Mouse (Mus musculus) cerebellum, adult 9-10 months (tissue): Measurements from ENCODE around the gene Dpep2nb.

Experiments
- DNase-seq: peaks from one replicate; pipeline ENCODE4 v3.0.0; 2022

Gene Dpep2nb

DNA sequence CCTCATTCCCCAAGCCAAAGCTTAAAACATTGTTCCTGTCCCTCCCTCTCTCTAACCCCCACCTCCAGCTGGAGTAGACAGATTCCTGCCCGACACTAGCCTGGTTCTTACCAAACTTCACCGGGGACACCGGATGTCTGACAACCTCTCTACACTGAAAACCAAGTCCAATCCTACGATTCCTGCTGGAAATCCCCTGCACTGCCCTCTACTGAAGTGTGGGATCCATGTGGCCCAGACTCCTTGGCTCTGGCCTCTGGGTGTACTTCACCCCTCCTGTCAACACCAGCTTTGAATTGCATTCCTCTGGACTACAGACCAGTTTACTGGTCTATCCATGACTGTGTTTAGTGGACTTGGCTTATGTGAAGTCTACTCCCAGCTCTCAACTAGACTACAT, 49.2 kb downstream of the Dpep2nb start:
- DNase-seq, result no peak

- no peak for DNase-seq
These were observed 54.6 kb downstream of the Dpep2nb start for GRCm38 (mm10) chr8:105951057-105951659.

DNA sequence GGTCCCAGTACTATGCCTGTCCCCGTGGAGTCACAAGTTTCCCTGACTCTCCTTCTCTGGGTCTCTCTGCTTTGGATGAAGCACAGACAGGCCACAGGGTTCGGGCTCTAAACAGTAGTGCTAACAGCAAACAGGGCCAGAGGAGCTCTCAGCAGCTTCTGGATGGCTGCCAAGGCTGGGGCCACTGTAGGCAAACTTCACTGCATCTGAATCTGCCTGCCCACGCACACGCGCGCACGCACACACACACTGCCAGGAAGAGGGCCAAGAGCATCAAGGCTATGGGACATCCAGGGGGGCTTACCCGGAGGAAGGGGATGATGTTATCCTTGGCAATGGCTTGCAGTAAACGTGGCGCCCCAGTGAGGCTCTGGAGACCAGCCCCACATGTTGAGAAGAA, 56.4 kb downstream of the Dpep2nb start:
- no peak for DNase-seq
